Mouse (Mus musculus) liver, adult 2 months (tissue): ENCODE results near the gene Cfap77.

Source experiments
- CTCF ChIP-seq: fragments of 200-500 bp; IDR thresholded peaks from 2 replicates; pipeline ENCODE4 v1.5.1; 2011; ENCODE audit warnings: low read depth, low read length, control low read depth
- POLR2A ChIP-seq: fragments of 200-500 bp; IDR thresholded peaks from 2 replicates; pipeline ENCODE4 v1.6.1; 2011; ENCODE audit warnings: low read length, control low read depth; ENCODE audit not compliant: insufficient read depth; ENCODE audit errors: extremely low read depth

DNA sequence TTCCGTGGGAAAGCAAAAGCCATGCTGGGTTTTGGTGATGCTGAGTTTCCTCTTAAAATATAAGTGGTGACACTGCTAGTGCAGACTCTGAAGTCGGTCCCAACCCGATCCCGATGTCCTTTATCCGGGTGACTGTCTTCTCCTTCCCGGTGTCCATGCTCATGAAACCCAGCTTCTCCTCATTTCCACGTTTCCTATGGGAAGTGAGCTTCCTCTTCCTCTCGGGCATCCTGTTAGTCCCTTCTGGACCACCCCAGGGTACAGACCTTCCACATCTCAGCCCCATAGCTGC lies 13.4 kb downstream of the Cfap77 start:
- no peak for TF ChIP-seq CTCF
- TF ChIP-seq POLR2A: no peak
